Mouse (Mus musculus) lung, embryonic 14.5 days (tissue): ENCODE measurements around the gene Jade2. TPM values are rescaled to one million over a fixed set of nuclear protein-coding genes. Genes with fewer than 3 reads are reported as not detected.

Experiments
- ATAC-seq: fragments of 200-750 bp; cut with Nextera tagmentation; 2 replicates; pipeline ENCODE4 v1.8.0; 2017; ENCODE audit warnings: mild to moderate bottlenecking, moderate TSS enrichment, moderate library complexity; ENCODE audit not compliant: insufficient read depth
- DNase-seq: peaks from one replicate; pipeline ENCODE4 v3.0.0-alpha.2; 2015
- H3K27ac ChIP-seq: fragments of 300-500 bp; sonication (generic); 2 replicates; pipeline ENCODE4 v1.5.1; 2014; ENCODE audit warnings: low read depth, mild to moderate bottlenecking, moderate library complexity
- H3K27me3 ChIP-seq: fragments of 300-500 bp; sonication (generic); 2 replicates; pipeline ENCODE4 v1.6.1; 2014; ENCODE audit warnings: low read length, control low read depth; ENCODE audit not compliant: insufficient read depth
- H3K36me3 ChIP-seq: fragments of 300-500 bp; sonication (generic); 2 replicates; pipeline ENCODE4 v1.6.1; 2014; ENCODE audit warnings: control low read depth; ENCODE audit not compliant: insufficient read depth
- H3K4me1 ChIP-seq: fragments of 300-500 bp; sonication (generic); 2 replicates; pipeline ENCODE4 v1.6.1; 2014; ENCODE audit warnings: antibody characterized with exemption, control low read depth; ENCODE audit not compliant: insufficient read depth
- H3K4me2 ChIP-seq: fragments of 300-500 bp; sonication (generic); 2 replicates; pipeline ENCODE4 v1.6.1; 2014; ENCODE audit warnings: mild to moderate bottlenecking
- H3K4me3 ChIP-seq: fragments of 300-500 bp; sonication (generic); 2 replicates; pipeline ENCODE4 v1.5.1; 2014; ENCODE audit warnings: low read depth, low read length
- H3K9ac ChIP-seq: fragments of 300-500 bp; sonication (generic); 2 replicates; pipeline ENCODE4 v1.6.1; 2014
- H3K9me3 ChIP-seq: fragments of 300-500 bp; sonication (generic); 2 replicates; pipeline ENCODE4 v1.6.1; 2016; ENCODE audit warnings: low read depth, low read length, control low read depth
- CTCF ChIP-seq: IDR thresholded peaks from 2 replicates; pipeline ENCODE4 v1.5.1; 2016; ENCODE audit warnings: antibody characterized with exemption, low read depth
- WGBS: fragments of 180-500 bp; shearing (Covaris S2); extraction: QIAGEN DNeasy Blood & Tissue Kit; methylation state at CpG from one replicate; pipeline ENCODE4 v1.1.7; 2014; 5-methylcytosine and 5-hydroxymethylcytosine counted together
- polyA plus RNA-seq: library from polyadenylated mRNA; unstranded; fragments of >200 nt; fragmentation: Nextera tagmentation; extraction: Ambion mirVana; gene quantifications from 2 replicates; pipeline ENCODE4 v1.2.1, GENCODE M21; 2014

Gene Jade2
- polyA plus RNA-seq, 1 experiment from 2014 or later = 1.6 TPM

DNA sequence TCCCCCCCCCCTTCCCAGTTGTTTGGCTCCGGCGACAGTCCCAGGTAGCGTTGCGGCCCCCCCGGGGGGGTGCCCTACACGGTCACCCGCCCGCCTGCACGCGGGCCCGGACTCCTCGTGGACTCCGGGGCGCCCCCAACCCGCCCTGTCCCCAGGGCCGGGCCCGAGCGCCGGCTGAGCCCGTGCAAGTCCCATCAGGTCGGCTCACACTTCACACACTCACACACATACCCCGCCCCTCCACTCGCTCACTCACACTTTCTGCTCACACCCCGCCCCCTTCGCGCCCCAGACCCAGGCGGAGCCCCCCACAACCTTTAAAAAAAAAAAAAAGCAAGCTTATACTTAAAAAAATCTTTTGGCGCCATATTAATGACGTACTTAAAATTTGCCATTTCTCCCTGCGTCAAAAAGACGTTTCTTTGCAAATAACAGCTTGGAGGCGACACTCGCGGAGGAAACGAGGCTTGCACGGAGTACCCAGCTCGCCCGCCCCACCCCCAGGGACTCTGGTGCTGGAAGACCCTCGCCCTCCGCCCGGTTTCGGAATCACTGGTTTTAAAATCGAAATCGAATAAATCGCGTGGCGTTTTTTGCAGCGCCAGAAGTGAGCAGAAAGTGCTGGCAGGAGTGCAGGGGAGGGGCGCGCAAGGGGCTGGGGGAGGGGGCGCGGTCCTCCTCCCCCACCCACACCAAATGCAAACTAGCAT lies 520 bp upstream of the Jade2 start:
- H3K36me3 ChIP-seq = no peaks in the 10 kb centered on the region
- no peak for TF ChIP-seq CTCF
- H3K4me1 ChIP-seq = 0 out of 2 replicates have a peak, but pooled peaks cover 4% of the 10 kb centered on the region
- under 1% methylated on average over 51 of the region's 52 CpGs for WGBS
- H3K4me3 ChIP-seq = peak overlapping the region; percentile 77
- H3K9me3 ChIP-seq = no peaks in the 10 kb centered on the region
- ATAC-seq (peak; percentile 59), DNase-seq (peak; percentile 83)
- H3K27me3 ChIP-seq = no peaks in the 10 kb centered on the region
- peak overlapping the region; percentile 79 for H3K9ac ChIP-seq
- peak overlapping the region; percentile 94 for H3K27ac ChIP-seq
- H3K4me2 ChIP-seq = peak overlapping the region; percentile 95

DNA sequence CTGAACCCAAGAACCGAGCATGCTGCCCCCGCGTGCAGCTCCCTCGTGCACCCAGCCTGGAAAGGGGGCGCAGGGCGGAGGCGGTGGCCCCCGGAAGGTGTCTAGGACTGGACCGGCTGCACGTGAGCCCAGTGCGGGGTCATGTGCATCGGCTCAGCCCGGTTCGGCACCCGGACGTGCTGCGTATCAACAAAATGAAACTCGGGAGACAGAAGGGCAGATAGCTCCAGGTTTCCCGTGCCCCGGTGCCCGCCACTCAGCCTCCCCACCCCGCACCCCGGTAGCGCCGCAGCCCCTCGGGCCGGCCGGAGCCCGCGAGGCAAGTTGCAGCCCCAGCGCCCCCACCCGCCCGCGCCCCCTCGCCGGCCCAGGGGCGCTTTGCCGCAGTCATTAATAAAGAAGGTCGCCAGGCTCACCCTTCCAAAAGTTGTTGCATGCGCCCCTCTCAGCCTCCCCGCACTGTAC lies 805 bp downstream of the Jade2 start:
- WGBS = under 1% methylated on average over 41 of the region's 41 CpGs
- Histone ChIP-seq H3K4me1 (peaks cover 10% of the 10 kb centered on the region; the same call in 1 of the 2 replicates), H3K4me2 (peak overlapping the region; percentile 95), H3K9me3 (no peaks in the 10 kb centered on the region), H3K4me3 (peak overlapping the region; percentile 77), H3K27ac (peak overlapping the region; percentile 94), H3K9ac (peak overlapping the region; percentile 79), H3K36me3 (no peaks in the 10 kb centered on the region), H3K27me3 (no peaks in the 10 kb centered on the region)
- ATAC-seq = peak; percentile 0; the same call in 1 of the 2 replicates
- no peak for DNase-seq
- TF ChIP-seq CTCF = no peak

DNA sequence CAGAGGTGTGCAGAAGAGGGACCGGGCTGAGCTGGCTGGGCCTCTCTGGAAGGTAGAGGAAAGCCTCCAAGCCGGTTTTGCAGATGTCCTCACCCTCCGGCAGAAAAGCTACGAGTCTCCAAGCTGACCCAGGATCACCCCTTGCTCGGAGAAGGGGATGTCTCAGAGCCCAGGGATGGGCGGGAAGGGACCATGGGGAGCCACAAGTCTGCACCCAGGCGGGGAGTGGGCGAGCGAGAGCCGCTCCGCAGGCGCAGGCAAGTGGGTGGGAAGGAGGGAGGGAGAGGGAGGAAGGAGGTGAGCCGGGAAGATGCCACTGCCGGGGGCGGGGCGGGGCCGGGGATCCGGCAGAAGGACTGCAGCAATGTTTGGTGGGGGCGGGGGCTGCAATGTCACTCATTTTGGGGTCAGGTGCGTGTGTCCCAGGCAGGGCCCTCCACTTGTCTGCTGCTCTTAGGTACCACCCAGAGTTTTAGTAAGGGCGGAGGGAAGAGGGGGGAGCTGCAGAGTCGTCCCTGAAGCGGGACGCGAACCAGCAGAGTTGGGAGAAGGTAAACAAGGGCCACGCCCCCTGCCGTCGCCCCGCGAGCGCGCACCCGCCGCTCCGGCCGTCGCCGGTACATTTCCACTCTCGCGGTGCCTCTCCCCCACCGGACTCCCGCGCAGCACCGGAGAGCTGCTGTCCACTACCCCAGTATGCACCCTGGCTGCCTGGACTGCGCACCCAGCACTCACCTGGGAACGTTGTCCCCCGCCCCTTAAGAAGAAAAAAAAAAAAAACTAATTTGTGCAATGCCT lies 1.4 kb downstream of the Jade2 start:
- peak; percentile 67 for DNase-seq
- H3K4me1 ChIP-seq = peaks cover 12% of the 10 kb centered on the region; the same call in 1 of the 2 replicates
- H3K4me3 ChIP-seq = peak overlapping the region; percentile 77
- H3K27me3 ChIP-seq = no peaks in the 10 kb centered on the region
- no peak for TF ChIP-seq CTCF
- H3K27ac ChIP-seq = peak overlapping the region; percentile 94
- peak overlapping the region; percentile 79 for H3K9ac ChIP-seq
- WGBS = under 1% methylated on average over 46 of the region's 47 CpGs
- H3K4me2 ChIP-seq = peak overlapping the region; percentile 95
- ATAC-seq = peak; percentile 61
- H3K9me3 ChIP-seq = no peaks in the 10 kb centered on the region
- no peaks in the 10 kb centered on the region for H3K36me3 ChIP-seq

DNA sequence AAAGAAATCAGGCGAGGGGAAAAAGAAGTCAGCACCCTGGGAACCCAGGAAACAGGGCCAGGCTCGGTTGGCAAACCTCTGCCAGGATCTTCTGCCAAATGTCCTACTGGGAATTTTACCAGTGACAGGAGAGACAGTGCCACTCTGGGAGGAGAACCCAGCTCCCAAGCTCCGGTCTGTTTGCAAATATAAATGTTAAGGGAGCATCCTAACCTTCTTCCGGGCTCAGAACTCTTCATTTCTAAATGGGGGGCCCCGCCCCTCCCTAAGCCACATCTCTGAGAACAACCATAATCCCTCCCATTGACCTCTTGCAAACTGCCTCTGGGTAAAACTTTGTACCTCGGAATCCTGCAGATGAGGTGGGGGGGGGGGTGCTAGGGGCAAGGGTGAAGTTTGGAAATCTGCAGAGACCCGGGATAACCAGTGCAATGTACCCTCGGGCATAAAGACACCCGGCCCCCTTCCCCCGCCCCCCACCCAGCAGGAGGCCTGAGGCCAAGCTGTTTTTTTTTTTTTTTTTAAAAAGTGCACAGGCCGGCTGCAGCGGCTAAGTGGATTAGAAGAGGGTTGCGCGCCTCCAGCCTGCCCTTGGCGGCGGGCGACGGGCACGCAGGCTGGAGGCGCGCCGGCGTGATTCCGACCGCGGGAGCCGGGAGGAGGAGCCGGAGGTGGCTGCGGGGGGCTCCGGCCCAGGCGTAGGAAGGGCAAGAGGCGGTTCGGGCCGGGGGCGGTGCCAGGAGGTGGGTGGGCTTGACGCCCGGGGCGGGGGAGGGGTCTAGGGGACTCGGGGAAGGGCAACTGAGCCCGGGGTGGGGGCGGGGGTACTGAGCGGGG lies 2.3 kb downstream of the Jade2 start:
- peaks cover 12% of the 10 kb centered on the region; the same call in 1 of the 2 replicates for H3K4me1 ChIP-seq
- peak; percentile 92 for DNase-seq
- TF ChIP-seq CTCF = peak; percentile 58
- no peaks in the 10 kb centered on the region for H3K27me3 ChIP-seq
- 2% methylated on average over 42 of the region's 42 CpGs for WGBS
- H3K36me3 ChIP-seq = no peaks in the 10 kb centered on the region
- H3K4me3 ChIP-seq = peak overlapping the region; percentile 77
- peak overlapping the region; percentile 80 for H3K27ac ChIP-seq
- peak; percentile 60 for ATAC-seq
- no peaks in the 10 kb centered on the region for H3K9me3 ChIP-seq
- H3K9ac ChIP-seq = peak overlapping the region; percentile 79
- peak overlapping the region; percentile 95 for H3K4me2 ChIP-seq

DNA sequence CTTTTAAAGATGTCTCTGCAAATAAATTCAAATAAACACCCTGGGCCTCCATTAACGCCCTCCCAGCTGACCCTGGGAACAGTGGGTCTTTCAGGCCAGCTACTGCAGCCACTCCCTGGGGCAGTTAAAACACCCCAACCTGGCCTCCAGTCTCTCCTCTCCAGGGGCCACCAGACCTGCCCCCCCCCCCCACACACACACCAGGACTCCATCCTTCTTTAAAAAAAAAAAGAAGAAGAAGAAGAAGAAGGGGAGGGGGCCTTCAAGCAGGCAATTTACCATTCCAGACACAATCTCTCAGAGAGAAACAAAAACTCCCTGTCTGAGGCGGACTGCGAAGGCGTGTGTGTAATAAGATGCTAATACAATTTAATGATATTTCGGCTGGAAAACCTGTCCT lies 4.9 kb downstream of the Jade2 start:
- Histone ChIP-seq H3K36me3 (no peaks in the 10 kb centered on the region), H3K27me3 (no peaks in the 10 kb centered on the region), H3K4me1 (peaks cover 12% of the 10 kb centered on the region; the same call in 1 of the 2 replicates), H3K9ac (no peak overlapping the region), H3K9me3 (no peaks in the 10 kb centered on the region), H3K4me2 (no peak overlapping the region), H3K27ac (no peak overlapping the region), H3K4me3 (no peak overlapping the region)
- DNase-seq (no peak), ATAC-seq (no peak)
- WGBS = 62% methylated on average over 5 of the region's 5 CpGs
- no peak for TF ChIP-seq CTCF

DNA sequence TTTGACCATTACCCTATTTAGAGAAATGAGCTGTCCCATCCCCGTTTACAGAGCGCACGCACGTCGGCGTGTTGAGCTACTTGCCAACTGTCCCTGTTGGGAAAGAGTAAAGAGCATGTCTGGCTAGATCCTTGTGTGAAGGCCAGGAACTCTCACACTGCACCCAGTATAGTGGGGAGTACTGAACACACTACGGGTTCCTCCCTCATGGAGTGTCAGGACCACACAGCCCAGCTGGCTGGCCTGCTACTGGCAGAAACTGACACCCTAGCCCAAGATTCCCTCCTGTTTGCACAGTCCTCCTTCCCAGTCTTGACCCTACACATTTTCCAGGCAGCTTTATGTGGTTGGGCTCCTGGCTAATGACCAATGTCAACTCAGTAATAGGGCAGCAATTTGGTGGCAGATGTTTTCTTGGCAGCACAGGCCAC lies 5.3 kb downstream of the Jade2 start:
- 51% methylated on average over 7 of the region's 7 CpGs for WGBS
- DNase-seq (peak; percentile 85), ATAC-seq (peak; percentile 15)
- Histone ChIP-seq H3K4me2 (no peak overlapping the region), H3K4me3 (no peak overlapping the region), H3K27me3 (no peaks in the 10 kb centered on the region), H3K27ac (peak overlapping the region; percentile 3; the same call in 1 of the 2 replicates), H3K9me3 (no peaks in the 10 kb centered on the region), H3K36me3 (no peaks in the 10 kb centered on the region), H3K4me1 (peaks cover 12% of the 10 kb centered on the region; the same call in 1 of the 2 replicates), H3K9ac (no peak overlapping the region)
- TF ChIP-seq CTCF = no peak
